Mouse (Mus musculus): ENCODE results near the gene Srsf1. TPM values are rescaled to one million over a fixed set of nuclear protein-coding genes. Genes with fewer than 3 reads are reported as not detected.

Gene Srsf1
- 271 TPM in 2 replicates for polyA plus RNA-seq (2015; fragmentation: Nextera tagmentation; extraction: Ambion mirVana)

- no peaks in the 10 kb centered on the region for H3K9me3 ChIP-seq
- ATAC-seq (ENCODE audit: insufficient read depth, low FRiP score, low read depth), result peak; percentile 91
Observed at GRCm38 (mm10) chr11:88046944-88047794, at the start of gene Srsf1. TSS of gene Srsf1 (plus strand) at chr11:88047373.

GRCm38 (mm10) chr11:87999751-88000150, 47.4 kb upstream of the Srsf1 start:
- no peak for ATAC-seq (ENCODE audit: insufficient read depth, low FRiP score, low read depth)
- Histone ChIP-seq H3K4me3 (replicated peaks) (no peak overlapping the region), H3K36me3 (no peaks in the 10 kb centered on the region), H3K27me3 (replicated peaks) (no peaks in the 10 kb centered on the region), H3K4me1 (no peaks in the 10 kb centered on the region), H3K4me2 (no peak overlapping the region), H3K27ac (no peak overlapping the region), H3K9me3 (no peaks in the 10 kb centered on the region), H3K9ac (no peak overlapping the region)
- 92% methylated on average over 5 of the region's 5 CpGs for WGBS

More at GRCm38 (mm10) chr11:88046944-88047794, at the start of gene Srsf1:
- Histone ChIP-seq H3K4me2 (peak within 1 kb of the TSS; percentile 68), H3K27me3 (replicated peaks) (no peaks in the 10 kb centered on the region), H3K9ac (peak within 1 kb of the TSS; percentile 99), H3K4me3 (replicated peaks) (peak within 1 kb of the TSS; percentile 97), H3K36me3 (0 out of 2 replicates have a peak, but pooled peaks cover 6% of the 10 kb centered on the region), H3K27ac (peak within 1 kb of the TSS; percentile 99), H3K4me1 (peaks cover 24% of the 10 kb centered on the region)
- under 1% methylated on average over 60 of the region's 60 CpGs for WGBS

- Histone ChIP-seq H3K4me1 (no peaks in the 10 kb centered on the region), H3K27ac (no peak overlapping the region), H3K4me2 (no peak overlapping the region), H3K9me3 (no peaks in the 10 kb centered on the region), H3K9ac (no peak overlapping the region), H3K27me3 (replicated peaks) (no peaks in the 10 kb centered on the region), H3K36me3 (no peaks in the 10 kb centered on the region), H3K4me3 (replicated peaks) (no peak overlapping the region)
- ATAC-seq (ENCODE audit: insufficient read depth, low FRiP score, low read depth), result no peak
- 49% methylated on average over 4 of the region's 4 CpGs for WGBS
Observed at GRCm38 (mm10) chr11:88002738-88003137, 44.4 kb upstream of the Srsf1 start.

- H3K4me3 ChIP-seq (replicated peaks), result no peak overlapping the region
- WGBS, result 38% methylated on average over 2 of the region's 2 CpGs
- no peaks in the 10 kb centered on the region for H3K36me3 ChIP-seq
- no peak overlapping the region for H3K27ac ChIP-seq
- H3K9ac ChIP-seq, result no peak overlapping the region
- H3K4me2 ChIP-seq, result no peak overlapping the region
- H3K9me3 ChIP-seq, result no peaks in the 10 kb centered on the region
- no peaks in the 10 kb centered on the region for H3K27me3 ChIP-seq (replicated peaks)
- H3K4me1 ChIP-seq, result no peaks in the 10 kb centered on the region
- ATAC-seq (ENCODE audit: insufficient read depth, low FRiP score, low read depth), result no peak
Observed at GRCm38 (mm10) chr11:88004123-88004522, 43.0 kb upstream of the Srsf1 start.

GRCm38 (mm10) chr11:88008641-88009040, 38.5 kb upstream of the Srsf1 start:
- Histone ChIP-seq H3K27me3 (replicated peaks) (no peaks in the 10 kb centered on the region), H3K4me3 (replicated peaks) (no peak overlapping the region), H3K9ac (no peak overlapping the region), H3K36me3 (no peaks in the 10 kb centered on the region), H3K4me2 (no peak overlapping the region), H3K4me1 (peaks cover 6% of the 10 kb centered on the region), H3K9me3 (no peaks in the 10 kb centered on the region), H3K27ac (no peak overlapping the region)
- whole genome bisulfite sequencing, result 31% methylated on average over 1 of the region's 1 CpGs
- ATAC-seq (ENCODE audit: insufficient read depth, low FRiP score, low read depth), result no peak

- H3K36me3 ChIP-seq, result no peaks in the 10 kb centered on the region
- no peak overlapping the region for H3K27ac ChIP-seq
- no peak overlapping the region for H3K4me3 ChIP-seq (replicated peaks)
- H3K9ac ChIP-seq, result no peak overlapping the region
- no peaks in the 10 kb centered on the region for H3K27me3 ChIP-seq (replicated peaks)
- 17% methylated on average over 16 of the region's 16 CpGs for WGBS
- peak overlapping the region; percentile 36 for H3K4me2 ChIP-seq
- peaks cover 6% of the 10 kb centered on the region for H3K4me1 ChIP-seq
- no peaks in the 10 kb centered on the region for H3K9me3 ChIP-seq
- ATAC-seq (ENCODE audit: insufficient read depth, low FRiP score, low read depth), result no peak
Observed at GRCm38 (mm10) chr11:88009542-88010190, 37.5 kb upstream of the Srsf1 start.

- Histone ChIP-seq H3K4me2 (no peak overlapping the region), H3K4me3 (replicated peaks) (no peak overlapping the region), H3K9me3 (no peaks in the 10 kb centered on the region), H3K4me1 (peaks cover 6% of the 10 kb centered on the region), H3K27me3 (replicated peaks) (no peaks in the 10 kb centered on the region), H3K36me3 (no peaks in the 10 kb centered on the region), H3K9ac (no peak overlapping the region), H3K27ac (no peak overlapping the region)
- 56% methylated on average over 11 of the region's 11 CpGs for WGBS
- ATAC-seq (ENCODE audit: insufficient read depth, low FRiP score, low read depth), result peak; percentile 60; the same call in 1 of the 2 replicates
Observed at GRCm38 (mm10) chr11:88011208-88011913, 35.8 kb upstream of the Srsf1 start.

- Histone ChIP-seq H3K9ac (no peak overlapping the region), H3K4me1 (peaks cover 6% of the 10 kb centered on the region), H3K9me3 (no peaks in the 10 kb centered on the region), H3K27me3 (replicated peaks) (no peaks in the 10 kb centered on the region), H3K27ac (no peak overlapping the region), H3K4me3 (replicated peaks) (no peak overlapping the region), H3K36me3 (no peaks in the 10 kb centered on the region), H3K4me2 (no peak overlapping the region)
- no peak for ATAC-seq (ENCODE audit: insufficient read depth, low FRiP score, low read depth)
- WGBS, result 78% methylated on average over 7 of the region's 7 CpGs
Observed at GRCm38 (mm10) chr11:88011914-88012419, 35.2 kb upstream of the Srsf1 start.

GRCm38 (mm10) chr11:88012621-88013244, 34.4 kb upstream of the Srsf1 start:
- H3K9me3 ChIP-seq, result no peaks in the 10 kb centered on the region
- H3K4me1 ChIP-seq, result peaks cover 6% of the 10 kb centered on the region
- ATAC-seq (ENCODE audit: insufficient read depth, low FRiP score, low read depth), result no peak
- no peak overlapping the region for H3K4me2 ChIP-seq
- no peaks in the 10 kb centered on the region for H3K27me3 ChIP-seq (replicated peaks)
- H3K4me3 ChIP-seq (replicated peaks), result no peak overlapping the region
- H3K9ac ChIP-seq, result no peak overlapping the region
- H3K36me3 ChIP-seq, result no peaks in the 10 kb centered on the region
- 88% methylated on average over 11 of the region's 11 CpGs for WGBS
- H3K27ac ChIP-seq, result no peak overlapping the region

- peaks cover 6% of the 10 kb centered on the region for H3K4me1 ChIP-seq
Observed at GRCm38 (mm10) chr11:88013632-88014031, 33.5 kb upstream of the Srsf1 start.

GRCm38 (mm10) chr11:88015161-88015560, 32.0 kb upstream of the Srsf1 start:
- H3K9me3 ChIP-seq, result no peaks in the 10 kb centered on the region
- no peak for ATAC-seq (ENCODE audit: insufficient read depth, low FRiP score, low read depth)
- no peaks in the 10 kb centered on the region for H3K27me3 ChIP-seq (replicated peaks)
- no peak overlapping the region for H3K4me2 ChIP-seq
- H3K4me1 ChIP-seq, result peaks cover 1% of the 10 kb centered on the region
- H3K36me3 ChIP-seq, result no peaks in the 10 kb centered on the region
- WGBS, result 80% methylated on average over 11 of the region's 11 CpGs
- no peak overlapping the region for H3K4me3 ChIP-seq (replicated peaks)
- no peak overlapping the region for H3K9ac ChIP-seq
- H3K27ac ChIP-seq, result no peak overlapping the region

More at GRCm38 (mm10) chr11:88013632-88014031, 33.5 kb upstream of the Srsf1 start:
- no peak overlapping the region for H3K27ac ChIP-seq
- no peak overlapping the region for H3K4me2 ChIP-seq
- ATAC-seq (ENCODE audit: insufficient read depth, low FRiP score, low read depth), result no peak
- H3K9ac ChIP-seq, result no peak overlapping the region
- WGBS, result 89% methylated on average over 10 of the region's 10 CpGs
- H3K9me3 ChIP-seq, result no peaks in the 10 kb centered on the region
- no peaks in the 10 kb centered on the region for H3K36me3 ChIP-seq
- H3K4me3 ChIP-seq (replicated peaks), result no peak overlapping the region
- no peaks in the 10 kb centered on the region for H3K27me3 ChIP-seq (replicated peaks)
